Mouse (Mus musculus) myocyte (in vitro differentiated cells): Measurements from ENCODE around the gene Ttc28.

ENCODE experiments used
- MAX ChIP-seq: IDR thresholded peaks from one replicate; pipeline ENCODE4 v1.6.1; 2011; ENCODE audit warnings: low read depth, mild to moderate bottlenecking, control low read depth
- MYOD1 ChIP-seq, 3 experiments: IDR thresholded peaks; one replicate each; pipeline ENCODE4 v1.6.1; 2011; ENCODE audit warnings: control low read depth in 2 of 3, low read depth in 2 of 3, mild to moderate bottlenecking in 2 of 3, moderate library complexity in 1 of 3; ENCODE audit not compliant: insufficient read length in 2 of 3, control insufficient read depth in 1 of 3
- POLR2A ChIP-seq: IDR thresholded peaks from one replicate; pipeline ENCODE4 v1.6.1; 2011; ENCODE audit warnings: low read depth, mild to moderate bottlenecking, control low read depth, moderate library complexity; ENCODE audit not compliant: insufficient read length
- TCF12 ChIP-seq: IDR thresholded peaks from one replicate; pipeline ENCODE4 v1.6.1; 2011; ENCODE audit warnings: mild to moderate bottlenecking, control low read depth; ENCODE audit not compliant: poor library complexity, insufficient read depth, severe bottlenecking

DNA sequence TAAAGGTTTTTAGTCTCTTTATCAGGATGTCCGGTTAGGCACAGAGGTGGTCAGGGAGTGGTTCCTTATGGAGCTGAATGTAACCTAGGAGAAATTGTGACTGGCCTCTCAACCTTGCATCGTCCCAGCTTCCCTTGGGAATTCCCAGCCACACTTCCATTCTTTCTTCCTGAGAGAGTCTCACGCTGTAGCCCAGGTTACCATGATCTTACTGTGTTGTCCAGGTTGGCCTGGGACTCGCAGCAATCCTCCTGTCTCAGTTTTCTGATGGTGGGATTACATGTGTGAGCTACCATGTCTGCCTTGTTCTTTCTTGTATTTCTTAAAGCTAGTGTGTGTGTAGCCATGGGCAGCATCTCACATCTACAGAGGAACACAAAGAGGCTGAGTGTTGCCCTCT is 206.2 kb downstream of the Ttc28 start:
- TF ChIP-seq MYOD1 (IDR thresholded peaks at IDR 0.05; ENCODE audit: control insufficient read depth in 1 of 3, insufficient read length in 2 of 3, low read depth in 2 of 3) = no peak
- no peak for TF ChIP-seq TCF12
- no peak for TF ChIP-seq POLR2A
- TF ChIP-seq MAX = no peak
